Mouse (Mus musculus) limb, embryonic 13.5 days (tissue): ENCODE results near the gene Zfp592. TPM values are rescaled to one million over a fixed set of nuclear protein-coding genes. Genes with fewer than 3 reads are reported as not detected.

Experiments
- ATAC-seq: fragments of 200-750 bp; cut with Nextera tagmentation; 2 replicates; pipeline ENCODE4 v1.8.0; 2017; ENCODE audit warnings: low read depth, moderate number of reproducible peaks, moderate TSS enrichment; ENCODE audit not compliant: low FRiP score
- H3K27ac ChIP-seq: fragments of 300-500 bp; sonication (generic); 2 replicates; pipeline ENCODE4 v1.5.1; 2015; ENCODE audit warnings: inconsistent platforms, mild to moderate bottlenecking, moderate library complexity
- H3K27me3 ChIP-seq: fragments of 300-500 bp; sonication (generic); 2 replicates; pipeline ENCODE4 v1.6.1; 2015; ENCODE audit warnings: mild to moderate bottlenecking, inconsistent platforms
- H3K36me3 ChIP-seq: fragments of 300-500 bp; sonication (generic); 2 replicates; pipeline ENCODE4 v1.6.1; 2015; ENCODE audit warnings: inconsistent platforms, mild to moderate bottlenecking, moderate library complexity
- H3K4me1 ChIP-seq: fragments of 300-500 bp; sonication (generic); 2 replicates; pipeline ENCODE4 v1.6.1; 2015; ENCODE audit warnings: inconsistent platforms
- H3K4me2 ChIP-seq: fragments of 300-500 bp; sonication (generic); replicated peaks from 2 replicates; pipeline ENCODE4 v1.6.1; 2015; ENCODE audit warnings: inconsistent platforms, mild to moderate bottlenecking, moderate library complexity
- H3K4me3 ChIP-seq: fragments of 300-500 bp; sonication (generic); 2 replicates; pipeline ENCODE4 v1.5.1; 2015; ENCODE audit warnings: moderate library complexity, mild to moderate bottlenecking, inconsistent platforms
- H3K9ac ChIP-seq: fragments of 300-500 bp; sonication (generic); 2 replicates; pipeline ENCODE4 v1.6.1; 2015; ENCODE audit warnings: mild to moderate bottlenecking, inconsistent platforms
- H3K9me3 ChIP-seq: fragments of 300-500 bp; sonication (generic); 2 replicates; pipeline ENCODE4 v1.6.1; 2016; ENCODE audit warnings: inconsistent platforms
- WGBS: fragments of 180-500 bp; shearing (Covaris S2); methylation state at CpG from one replicate; pipeline ENCODE4 v1.1.7; 2015; 5-methylcytosine and 5-hydroxymethylcytosine counted together
- polyA plus RNA-seq: library from polyadenylated mRNA; unstranded; fragments of >200 nt; fragmentation: Nextera tagmentation; extraction: Ambion mirVana; gene quantifications from 2 replicates; pipeline ENCODE4 v1.2.1, GENCODE M21; 2015

The Zfp592 gene
- polyA plus RNA-seq, result 10.4 and 12.9 TPM in 2 replicates

GRCm38 (mm10) chr7:80992980-80993833 lies at the start of gene Zfp592:
Gene Zfp592 (plus strand): TSS chr7:80993681.
- ATAC-seq, result peak; percentile 91
- under 1% methylated on average over 71 of the region's 102 CpGs for WGBS
- no peaks in the 10 kb centered on the region for H3K9me3 ChIP-seq
- H3K9ac ChIP-seq, result peak within 1 kb of the TSS; percentile 96
- no peaks in the 10 kb centered on the region for H3K27me3 ChIP-seq
- H3K36me3 ChIP-seq, result no peaks in the 10 kb centered on the region
- H3K4me2 ChIP-seq, result peak within 1 kb of the TSS; percentile 92
- peaks cover 41% of the 10 kb centered on the region for H3K4me1 ChIP-seq
- peak within 1 kb of the TSS; percentile 97 for H3K27ac ChIP-seq
- H3K4me3 ChIP-seq, result peak within 1 kb of the TSS; percentile 92

- peak within 1 kb of the TSS; percentile 84 for H3K4me2 ChIP-seq
- peak; percentile 100 for ATAC-seq
- WGBS, result 2% methylated on average over 44 of the region's 44 CpGs
- no peaks in the 10 kb centered on the region for H3K27me3 ChIP-seq
- no peaks in the 10 kb centered on the region for H3K9me3 ChIP-seq
- peak within 1 kb of the TSS; percentile 93 for H3K4me3 ChIP-seq
- peaks cover 24% of the 10 kb centered on the region for H3K4me1 ChIP-seq
- peak within 1 kb of the TSS; percentile 92 for H3K9ac ChIP-seq
- H3K36me3 ChIP-seq, result peaks cover 15% of the 10 kb centered on the region
- peak within 1 kb of the TSS; percentile 90 for H3K27ac ChIP-seq
These were observed 45.8 kb upstream of the Zfp592 start, which contains the start of gene Sec11a for GRCm38 (mm10) chr7:80947445-80948350. Gene Sec11a (minus strand): TSS chr7:80947780.

GRCm38 (mm10) chr7:80951461-80951860 lies 42.0 kb upstream of the Zfp592 start:
- WGBS, result 84% methylated on average over 4 of the region's 4 CpGs
- Histone ChIP-seq H3K27me3 (no peaks in the 10 kb centered on the region), H3K9ac (no peak overlapping the region), H3K27ac (no peak overlapping the region), H3K9me3 (no peaks in the 10 kb centered on the region), H3K4me2 (no peak overlapping the region), H3K4me3 (no peak overlapping the region), H3K4me1 (peaks cover 7% of the 10 kb centered on the region), H3K36me3 (no peaks in the 10 kb centered on the region)
- no peak for ATAC-seq

- WGBS, result 66% methylated on average over 3 of the region's 3 CpGs
- Histone ChIP-seq H3K4me1 (peaks cover 3% of the 10 kb centered on the region; the same call in 1 of the 2 replicates), H3K4me3 (no peak overlapping the region), H3K9me3 (no peaks in the 10 kb centered on the region), H3K9ac (no peak overlapping the region), H3K27ac (no peak overlapping the region), H3K27me3 (no peaks in the 10 kb centered on the region), H3K4me2 (no peak overlapping the region), H3K36me3 (no peaks in the 10 kb centered on the region)
- ATAC-seq, result no peak
These were observed 41.3 kb upstream of the Zfp592 start for GRCm38 (mm10) chr7:80952140-80952539.

- WGBS, result 73% methylated on average over 2 of the region's 2 CpGs
- no peaks in the 10 kb centered on the region for H3K4me1 ChIP-seq
- no peak for ATAC-seq
These were observed 39.2 kb upstream of the Zfp592 start for GRCm38 (mm10) chr7:80954251-80954650.

GRCm38 (mm10) chr7:80956891-80957290 lies 36.6 kb upstream of the Zfp592 start:
- no peaks in the 10 kb centered on the region for H3K36me3 ChIP-seq
- H3K27me3 ChIP-seq, result no peaks in the 10 kb centered on the region
- 73% methylated on average over 2 of the region's 2 CpGs for WGBS

More at GRCm38 (mm10) chr7:80954251-80954650, 39.2 kb upstream of the Zfp592 start:
- no peak overlapping the region for H3K4me2 ChIP-seq
- no peaks in the 10 kb centered on the region for H3K36me3 ChIP-seq
- no peaks in the 10 kb centered on the region for H3K9me3 ChIP-seq
- H3K4me3 ChIP-seq, result no peak overlapping the region
- H3K27ac ChIP-seq, result no peak overlapping the region
- no peak overlapping the region for H3K9ac ChIP-seq
- H3K27me3 ChIP-seq, result no peaks in the 10 kb centered on the region

GRCm38 (mm10) chr7:80959003-80959402 lies 34.5 kb upstream of the Zfp592 start:
- H3K4me3 ChIP-seq, result no peak overlapping the region
- no peak overlapping the region for H3K4me2 ChIP-seq
- no peak for ATAC-seq
- no peaks in the 10 kb centered on the region for H3K4me1 ChIP-seq
- H3K27ac ChIP-seq, result no peak overlapping the region
- no peaks in the 10 kb centered on the region for H3K9me3 ChIP-seq
- no peaks in the 10 kb centered on the region for H3K27me3 ChIP-seq
- H3K9ac ChIP-seq, result no peak overlapping the region
- H3K36me3 ChIP-seq, result no peaks in the 10 kb centered on the region
- WGBS, result 83% methylated on average over 3 of the region's 3 CpGs

More at GRCm38 (mm10) chr7:80956891-80957290, 36.6 kb upstream of the Zfp592 start:
- H3K9ac ChIP-seq, result no peak overlapping the region
- H3K4me1 ChIP-seq, result no peaks in the 10 kb centered on the region
- H3K9me3 ChIP-seq, result no peaks in the 10 kb centered on the region
- no peak overlapping the region for H3K4me3 ChIP-seq
- ATAC-seq, result no peak
- H3K27ac ChIP-seq, result no peak overlapping the region
- H3K4me2 ChIP-seq, result no peak overlapping the region

GRCm38 (mm10) chr7:80962799-80963198 lies 30.7 kb upstream of the Zfp592 start:
- H3K9ac ChIP-seq, result no peak overlapping the region
- no peak overlapping the region for H3K4me2 ChIP-seq
- no peaks in the 10 kb centered on the region for H3K9me3 ChIP-seq
- 80% methylated on average over 6 of the region's 6 CpGs for WGBS
- ATAC-seq, result no peak
- no peak overlapping the region for H3K4me3 ChIP-seq
- H3K27me3 ChIP-seq, result no peaks in the 10 kb centered on the region
- no peaks in the 10 kb centered on the region for H3K4me1 ChIP-seq
- H3K27ac ChIP-seq, result no peak overlapping the region
- H3K36me3 ChIP-seq, result no peaks in the 10 kb centered on the region

GRCm38 (mm10) chr7:80970913-80971312 lies 22.6 kb upstream of the Zfp592 start:
- Histone ChIP-seq H3K4me1 (no peaks in the 10 kb centered on the region), H3K27ac (no peak overlapping the region), H3K27me3 (no peaks in the 10 kb centered on the region), H3K9ac (no peak overlapping the region), H3K4me2 (no peak overlapping the region), H3K36me3 (no peaks in the 10 kb centered on the region), H3K9me3 (0 out of 2 replicates have a peak, but pooled peaks cover 3% of the 10 kb centered on the region), H3K4me3 (no peak overlapping the region)
- 48% methylated on average over 3 of the region's 3 CpGs for WGBS
- ATAC-seq, result no peak

- Histone ChIP-seq H3K9ac (no peak overlapping the region), H3K9me3 (0 out of 2 replicates have a peak, but pooled peaks cover 3% of the 10 kb centered on the region), H3K4me2 (no peak overlapping the region), H3K4me1 (no peaks in the 10 kb centered on the region), H3K27ac (no peak overlapping the region), H3K27me3 (no peaks in the 10 kb centered on the region), H3K4me3 (no peak overlapping the region), H3K36me3 (no peaks in the 10 kb centered on the region)
- WGBS, result 79% methylated on average over 2 of the region's 2 CpGs
- ATAC-seq, result no peak
These were observed 22.1 kb upstream of the Zfp592 start for GRCm38 (mm10) chr7:80971419-80971818.

GRCm38 (mm10) chr7:80972082-80972481 lies 21.4 kb upstream of the Zfp592 start:
- no peak overlapping the region for H3K4me2 ChIP-seq
- 80% methylated on average over 5 of the region's 5 CpGs for WGBS
- no peaks in the 10 kb centered on the region for H3K27me3 ChIP-seq
- no peaks in the 10 kb centered on the region for H3K36me3 ChIP-seq
- no peak overlapping the region for H3K4me3 ChIP-seq
- H3K27ac ChIP-seq, result no peak overlapping the region
- 0 out of 2 replicates have a peak, but pooled peaks cover 3% of the 10 kb centered on the region for H3K9me3 ChIP-seq
- no peak overlapping the region for H3K9ac ChIP-seq
- no peaks in the 10 kb centered on the region for H3K4me1 ChIP-seq
- ATAC-seq, result no peak
